Mouse (Mus musculus): ENCODE data around the gene Ikbke. TPM values are rescaled to one million over a fixed set of nuclear protein-coding genes. Genes with fewer than 3 reads are reported as not detected.

Ikbke gene
- total and polyA plus RNA-seq, 3 experiments, result 14.0 to 43.8 (median 29.5) TPM

GRCm38 (mm10) chr1:131233527-131233926 lies 45.9 kb downstream of the Ikbke start:
- Histone ChIP-seq H3K27me3 (replicated peaks) (peaks cover 12% of the 10 kb centered on the region), H3K27ac (ENCODE audit: insufficient read depth, low read depth) (no peak overlapping the region), H3K79me2 (replicated peaks; ENCODE audit: control insufficient read depth, extremely low read depth, insufficient read depth, poor library complexity, severe bottlenecking) (no peaks in the 10 kb centered on the region), H3K4me3 (replicated peaks in 1 of 3; ENCODE audit: low read depth in 2 of 3, low read length in 2 of 3, poor library complexity in 1 of 3) (no peak overlapping the region), H3K36me3 (replicated peaks in 1 of 2; ENCODE audit: control insufficient read depth in 1 of 2, insufficient read depth in 1 of 2, low read length in 1 of 2) (no peaks in the 10 kb centered on the region), H3K9me3 (replicated peaks; ENCODE audit: low read length) (no peaks in the 10 kb centered on the region), H3K9ac (ENCODE audit: insufficient read depth, low read depth) (no peak overlapping the region), H3K4me1 (ENCODE audit: control insufficient read depth in 1 of 2, insufficient read depth in 2 of 2) (peaks cover 17 to 28% of the 10 kb centered on the region in 2 experiments), H3K4me2 (ENCODE audit: insufficient read depth, low read depth, poor library complexity, severe bottlenecking) (no peak overlapping the region)
- TF ChIP-seq CHD2 (IDR thresholded peaks at IDR 0.05; ENCODE audit: low read length) (no peak), POLR2AphosphoS2 (IDR thresholded peaks at IDR 0.05; ENCODE audit: low read depth, low read length) (no peak), IRF4 (IDR thresholded peaks at IDR 0.05; ENCODE audit: low read depth, low read length) (no peak), SIN3A (IDR thresholded peaks at IDR 0.05; ENCODE audit: low read length) (no peak), ETS1 (conservative IDR thresholded peaks at IDR 0.05; ENCODE audit: low read depth, low read length) (no peak), CTCF (conservative IDR thresholded peaks at IDR 0.05 in 1 of 2, IDR thresholded peaks at IDR 0.05 in 1 of 2; ENCODE audit: low read depth in 2 of 2, low read length in 2 of 2) (no peak), ZMIZ1 (IDR thresholded peaks at IDR 0.05; ENCODE audit: low read depth, low read length) (no peak), JUN (IDR thresholded peaks at IDR 0.05; ENCODE audit: insufficient read depth, low read depth, low read length) (no peak), E2F4 (IDR thresholded peaks at IDR 0.05; ENCODE audit: insufficient replicate concordance, low read depth, low read length) (no peak), CHD1 (IDR thresholded peaks at IDR 0.05; ENCODE audit: low read depth, low read length) (no peak), ZC3H11A (IDR thresholded peaks at IDR 0.05; ENCODE audit: low read depth, low read length) (no peak), SMC3 (IDR thresholded peaks at IDR 0.05; ENCODE audit: low read depth, low read length) (no peak), MXI1 (IDR thresholded peaks at IDR 0.05; ENCODE audit: low read depth, low read length) (no peak), PAX5 (IDR thresholded peaks at IDR 0.05; ENCODE audit: low read length) (no peak), TBP (conservative IDR thresholded peaks at IDR 0.05; ENCODE audit: low read depth, low read length) (no peak), JUND (conservative IDR thresholded peaks at IDR 0.05; ENCODE audit: low read depth, low read length) (no peak), ELF1 (IDR thresholded peaks at IDR 0.05; ENCODE audit: low read depth, low read length) (no peak), ZNF384 (IDR thresholded peaks at IDR 0.05; ENCODE audit: low read depth, low read length) (no peak), KAT2A (IDR thresholded peaks at IDR 0.05; ENCODE audit: insufficient replicate concordance, low read length) (no peak)
- no peak for DNase-seq (ENCODE audit: extremely low read depth)
- in situ Hi-C loops (cut with MboI; ENCODE audit: low pct_ligation_motif_present, low pct_unique_long_range_greater_than_20kb, low sequenced_read_pairs), result no loop called here
- dilution Hi-C loops (cut with MboI; ENCODE audit: extremely low pct_ligation_motif_present, extremely low pct_unique_long_range_greater_than_20kb, low sequenced_read_pairs), result no loop called here

DNA sequence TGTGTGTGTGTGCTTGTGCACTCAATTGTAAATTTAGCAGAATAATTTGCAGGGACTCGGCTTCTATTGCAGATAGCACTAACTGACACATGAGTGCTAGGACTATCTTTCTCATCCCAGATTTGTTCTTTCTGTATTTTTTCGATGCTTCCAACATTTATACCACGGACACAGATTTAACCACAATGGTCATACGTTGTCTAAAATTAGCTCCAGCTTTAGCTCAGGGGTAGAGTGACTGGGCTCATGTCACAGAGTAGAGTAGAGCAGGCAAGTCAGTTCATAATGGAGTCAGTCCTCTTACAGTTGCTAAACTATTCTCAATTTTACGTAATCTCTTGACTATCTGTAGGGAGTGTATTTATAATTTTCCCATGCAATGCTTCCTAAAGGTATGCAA lies 50.7 kb downstream of the Ikbke start:
- H3K4me1 ChIP-seq (ENCODE audit: control insufficient read depth in 1 of 2, insufficient read depth in 2 of 2), result peaks cover 5 to 8% of the 10 kb centered on the region in 2 experiments
- dilution Hi-C loops (cut with MboI; ENCODE audit: extremely low pct_ligation_motif_present, extremely low pct_unique_long_range_greater_than_20kb, low sequenced_read_pairs) (no loop called here), in situ Hi-C loops (cut with MboI; ENCODE audit: low pct_ligation_motif_present, low pct_unique_long_range_greater_than_20kb, low sequenced_read_pairs) (no loop called here)
- H3K27ac ChIP-seq (ENCODE audit: insufficient read depth, low read depth), result no peak overlapping the region
- H3K4me2 ChIP-seq (ENCODE audit: insufficient read depth, low read depth, poor library complexity, severe bottlenecking), result no peak overlapping the region
- no peak for TF ChIP-seq MAX (IDR thresholded peaks at IDR 0.05; ENCODE audit: low read length)
- no peak for TF ChIP-seq GABPA (IDR thresholded peaks at IDR 0.05; ENCODE audit: insufficient replicate concordance, low read depth, low read length)
- no peak for TF ChIP-seq EP300 (IDR thresholded peaks at IDR 0.05; ENCODE audit: low read length)
- no peak for TF ChIP-seq TBP (conservative IDR thresholded peaks at IDR 0.05; ENCODE audit: low read depth, low read length)
- no peak for TF ChIP-seq POLR2A (IDR thresholded peaks at IDR 0.05; ENCODE audit: low read depth, low read length)
- TF ChIP-seq ZC3H11A (IDR thresholded peaks at IDR 0.05; ENCODE audit: low read depth, low read length), result no peak
- TF ChIP-seq CHD2 (IDR thresholded peaks at IDR 0.05; ENCODE audit: low read length), result no peak
- TF ChIP-seq ZNF384 (IDR thresholded peaks at IDR 0.05; ENCODE audit: low read depth, low read length), result no peak
- TF ChIP-seq POLR2AphosphoS2 (IDR thresholded peaks at IDR 0.05; ENCODE audit: low read depth, low read length), result no peak
- TF ChIP-seq ZKSCAN1 (IDR thresholded peaks at IDR 0.05; ENCODE audit: borderline replicate concordance, low read depth, low read length), result no peak
- no peak for TF ChIP-seq HCFC1 (IDR thresholded peaks at IDR 0.05; ENCODE audit: low read depth, low read length)
- TF ChIP-seq ELF1 (IDR thresholded peaks at IDR 0.05; ENCODE audit: low read depth, low read length), result no peak
- TF ChIP-seq IRF4 (IDR thresholded peaks at IDR 0.05; ENCODE audit: low read depth, low read length), result no peak
- no peak for TF ChIP-seq MXI1 (IDR thresholded peaks at IDR 0.05; ENCODE audit: low read depth, low read length)
- no peak for TF ChIP-seq SIN3A (IDR thresholded peaks at IDR 0.05; ENCODE audit: low read length)
- no peak for TF ChIP-seq JUND (conservative IDR thresholded peaks at IDR 0.05; ENCODE audit: low read depth, low read length)
- TF ChIP-seq CHD1 (IDR thresholded peaks at IDR 0.05; ENCODE audit: low read depth, low read length), result no peak
- peaks cover 4% of the 10 kb centered on the region for H3K27me3 ChIP-seq (replicated peaks)
- no peaks in the 10 kb centered on the region for H3K79me2 ChIP-seq (replicated peaks; ENCODE audit: control insufficient read depth, extremely low read depth, insufficient read depth, poor library complexity, severe bottlenecking)
- H3K4me3 ChIP-seq (replicated peaks in 1 of 3; ENCODE audit: low read depth in 2 of 3, low read length in 2 of 3, poor library complexity in 1 of 3), result no peak overlapping the region
- no peak overlapping the region for H3K9ac ChIP-seq (ENCODE audit: insufficient read depth, low read depth)
- no peaks in the 10 kb centered on the region for H3K9me3 ChIP-seq (replicated peaks; ENCODE audit: low read length)
- H3K36me3 ChIP-seq (replicated peaks in 1 of 2; ENCODE audit: control insufficient read depth in 1 of 2, insufficient read depth in 1 of 2, low read length in 1 of 2), result no peaks in the 10 kb centered on the region
- DNase-seq (ENCODE audit: extremely low read depth), result no peak
